8 mouse cellular contexts compared by ENCODE assay signal in the genomic region with DNA sequence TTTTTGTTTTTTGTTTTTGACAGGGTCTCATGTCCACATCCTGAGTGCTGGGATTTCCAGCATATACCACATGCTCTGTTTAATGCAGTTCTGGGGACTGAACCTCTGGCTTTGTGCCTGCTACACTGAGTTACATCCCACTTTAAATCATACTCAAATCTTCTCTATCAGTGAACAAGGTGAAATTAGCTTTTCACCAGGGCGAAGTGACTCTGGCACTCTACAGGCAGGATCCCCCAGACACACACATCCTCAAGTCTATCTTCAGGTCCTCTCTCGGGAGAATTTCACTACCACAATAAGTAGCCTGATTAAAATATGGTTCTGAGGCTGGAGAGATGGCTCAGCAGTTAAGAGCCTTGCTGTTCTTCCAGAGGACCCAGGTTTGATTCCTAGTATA. TPM values are rescaled to one million over a fixed set of nuclear protein-coding genes. Genes with fewer than 3 reads are reported as not detected.
DNase-seq lines count a peak whose midpoint lies in the region; ATAC-seq and TF ChIP-seq lines count a peak whose summit lies in the region.
"Had no signal": no experiment of that assay in that cellular context is flagged by ENCODE, and none has a peak within 500 bp of the region (broad histone marks: within the 10 kb centered on the region; RNA-seq: fewer than 3 reads in every experiment).

No protein-coding gene starts in this region.

- no peak for DNase-seq in kidney, postnatal 0 days (ENCODE audit: low spot score)
- no peak for DNase-seq in kidney, adult 8-10 months
- no peak for DNase-seq in thymus, postnatal 4 days
- DNase-seq in lung, postnatal 14 days = no peak
- DNase-seq: kidney, postnatal 36 days had no signal

- 80% methylated on average over 2 of the region's 2 CpGs for WGBS in kidney, postnatal 0 days
- WGBS in embryonic facial prominence, embryonic 13.5 days = 73% methylated on average over 2 of the region's 2 CpGs
- WGBS in intestine, embryonic 16.5 days = 65% methylated on average over 2 of the region's 2 CpGs
- WGBS in neural tube, embryonic 13.5 days = 73% methylated on average over 2 of the region's 2 CpGs

- no peak for TF ChIP-seq CTCF in kidney, postnatal 0 days (IDR thresholded peaks at IDR 0.05; ENCODE audit: low read depth)

- no peak overlapping the region for H3K27ac ChIP-seq in kidney, postnatal 0 days
- H3K27ac ChIP-seq in embryonic facial prominence, embryonic 13.5 days = no peak overlapping the region
- no peak overlapping the region; the same call in 1 of the 2 replicates for H3K27ac ChIP-seq in intestine, embryonic 16.5 days (ENCODE audit: low read length)
- peak overlapping the region; percentile 93; the same call in 1 of the 2 replicates for H3K27ac ChIP-seq in neural tube, embryonic 13.5 days (replicated peaks)

- H3K9ac ChIP-seq in kidney, postnatal 0 days (ENCODE audit: low read depth, low read length) = peak overlapping the region; percentile 91
- peak overlapping the region; percentile 94 for H3K9ac ChIP-seq in embryonic facial prominence, embryonic 13.5 days
- peak overlapping the region; percentile 97 for H3K9ac ChIP-seq in intestine, embryonic 16.5 days (ENCODE audit: low read depth, low read length)
- peak overlapping the region; percentile 95 for H3K9ac ChIP-seq in neural tube, embryonic 13.5 days

- H3K27me3 ChIP-seq in kidney, postnatal 0 days (ENCODE audit: insufficient read depth, low read length) = no peaks in the 10 kb centered on the region
- no peaks in the 10 kb centered on the region for H3K27me3 ChIP-seq in embryonic facial prominence, embryonic 13.5 days
- H3K27me3 ChIP-seq in intestine, embryonic 16.5 days (replicated peaks; ENCODE audit: control insufficient read depth, insufficient read depth, low read length) = no peaks in the 10 kb centered on the region
- no peaks in the 10 kb centered on the region for H3K27me3 ChIP-seq in neural tube, embryonic 13.5 days

- peak overlapping the region; percentile 83 for H3K4me3 ChIP-seq in kidney, postnatal 0 days (replicated peaks; ENCODE audit: low read depth, low read length)
- peak overlapping the region; percentile 96 for H3K4me3 ChIP-seq in embryonic facial prominence, embryonic 13.5 days
- H3K4me3 ChIP-seq in intestine, embryonic 16.5 days (ENCODE audit: low read length) = peak overlapping the region; percentile 98
- H3K4me3 ChIP-seq in neural tube, embryonic 13.5 days = peak overlapping the region; percentile 98

- peak overlapping the region; percentile 77 for H3K4me2 ChIP-seq in kidney, postnatal 0 days (ENCODE audit: low read length)
- peak overlapping the region; percentile 65 for H3K4me2 ChIP-seq in embryonic facial prominence, embryonic 13.5 days
- peak overlapping the region; percentile 86 for H3K4me2 ChIP-seq in intestine, embryonic 16.5 days (ENCODE audit: low read depth, low read length)
- peak overlapping the region; percentile 86 for H3K4me2 ChIP-seq in neural tube, embryonic 13.5 days

- H3K36me3 ChIP-seq in kidney, postnatal 0 days (ENCODE audit: insufficient read depth, low read length) = peaks cover 10% of the 10 kb centered on the region; the same call in 1 of the 2 replicates
- H3K36me3 ChIP-seq in embryonic facial prominence, embryonic 13.5 days = peaks cover 47% of the 10 kb centered on the region
- H3K36me3 ChIP-seq in intestine, embryonic 16.5 days (ENCODE audit: control insufficient read depth, insufficient read depth, low read length) = peaks cover 12% of the 10 kb centered on the region
- H3K36me3 ChIP-seq in neural tube, embryonic 13.5 days = peaks cover 57% of the 10 kb centered on the region

- no peak for ATAC-seq in kidney, postnatal 0 days (replicated peaks; ENCODE audit: low FRiP score, low read depth)
- no peak for ATAC-seq in embryonic facial prominence, embryonic 13.5 days (ENCODE audit: insufficient number of reproducible peaks, insufficient read depth, low FRiP score, low TSS enrichment, low read depth)
- no peak for ATAC-seq in intestine, embryonic 16.5 days
- ATAC-seq in neural tube, embryonic 13.5 days (ENCODE audit: low read depth) = no peak

- peaks cover 26% of the 10 kb centered on the region for H3K4me1 ChIP-seq in kidney, postnatal 0 days (replicated peaks; ENCODE audit: insufficient read depth, low read length)
- peaks cover 23% of the 10 kb centered on the region for H3K4me1 ChIP-seq in embryonic facial prominence, embryonic 13.5 days
- peaks cover 25% of the 10 kb centered on the region for H3K4me1 ChIP-seq in intestine, embryonic 16.5 days (ENCODE audit: control insufficient read depth, insufficient read depth, low read length)
- peaks cover 39% of the 10 kb centered on the region for H3K4me1 ChIP-seq in neural tube, embryonic 13.5 days (replicated peaks)

- H3K9me3 ChIP-seq in kidney, postnatal 0 days (replicated peaks; ENCODE audit: low read length) = no peaks in the 10 kb centered on the region
- 0 out of 2 replicates have a peak, but pooled peaks cover 4% of the 10 kb centered on the region for H3K9me3 ChIP-seq in embryonic facial prominence, embryonic 13.5 days
- 0 out of 2 replicates have a peak, but pooled peaks cover 2% of the 10 kb centered on the region for H3K9me3 ChIP-seq in intestine, embryonic 16.5 days (ENCODE audit: control insufficient read depth, low read length)
- H3K9me3 ChIP-seq in neural tube, embryonic 13.5 days = no peaks in the 10 kb centered on the region

RNA-seq across cellular contexts. Expression of a gene that starts 1.1 kb away (rescaled TPM):
- polyA plus RNA-seq in kidney, postnatal 0 days (2015; fragmentation: Nextera tagmentation; extraction: Ambion mirVana) = 279 and 297 TPM in 2 replicates
- 144 and 179 TPM in 2 replicates for polyA plus RNA-seq in embryonic facial prominence, embryonic 13.5 days (2015; fragmentation: Nextera tagmentation; extraction: Ambion mirVana)
- polyA plus RNA-seq in intestine, embryonic 16.5 days (2015; fragmentation: Nextera tagmentation; extraction: Ambion mirVana) = 249 and 253 TPM in 2 replicates
- 170 and 181 TPM in 2 replicates for polyA plus RNA-seq in neural tube, embryonic 13.5 days (2015; fragmentation: Nextera tagmentation; extraction: Ambion mirVana)

RNA-seq across cellular contexts. Expression of a gene that starts 9.2 kb away (rescaled TPM):
- 46.1 and 54.1 TPM in 2 replicates for polyA plus RNA-seq in kidney, postnatal 0 days (2015; fragmentation: Nextera tagmentation; extraction: Ambion mirVana)
- 0.37 and 1.0 TPM in 2 replicates for polyA plus RNA-seq in embryonic facial prominence, embryonic 13.5 days (2015; fragmentation: Nextera tagmentation; extraction: Ambion mirVana)
- 33.0 and 47.4 TPM in 2 replicates for polyA plus RNA-seq in intestine, embryonic 16.5 days (2015; fragmentation: Nextera tagmentation; extraction: Ambion mirVana)
- 1.6 and 1.8 TPM in 2 replicates for polyA plus RNA-seq in neural tube, embryonic 13.5 days (2015; fragmentation: Nextera tagmentation; extraction: Ambion mirVana)

RNA-seq across cellular contexts. Expression of a gene that starts 21.3 kb away (rescaled TPM):
- polyA plus RNA-seq in kidney, postnatal 0 days (2015; fragmentation: Nextera tagmentation; extraction: Ambion mirVana) = not detected in 2 replicates
- not detected in 2 replicates for polyA plus RNA-seq in embryonic facial prominence, embryonic 13.5 days (2015; fragmentation: Nextera tagmentation; extraction: Ambion mirVana)
- not detected in 2 replicates for polyA plus RNA-seq in intestine, embryonic 16.5 days (2015; fragmentation: Nextera tagmentation; extraction: Ambion mirVana)
- polyA plus RNA-seq in neural tube, embryonic 13.5 days (2015; fragmentation: Nextera tagmentation; extraction: Ambion mirVana) = not detected in 2 replicates

RNA-seq across cellular contexts. Expression of a gene that starts 24.6 kb away (rescaled TPM):
- 44.2 and 46.5 TPM in 2 replicates for polyA plus RNA-seq in kidney, postnatal 0 days (2015; fragmentation: Nextera tagmentation; extraction: Ambion mirVana)
- polyA plus RNA-seq in embryonic facial prominence, embryonic 13.5 days (2015; fragmentation: Nextera tagmentation; extraction: Ambion mirVana) = 55.0 and 73.1 TPM in 2 replicates
- polyA plus RNA-seq in intestine, embryonic 16.5 days (2015; fragmentation: Nextera tagmentation; extraction: Ambion mirVana) = 19.3 and 20.9 TPM in 2 replicates
- polyA plus RNA-seq in neural tube, embryonic 13.5 days (2015; fragmentation: Nextera tagmentation; extraction: Ambion mirVana) = 117 and 134 TPM in 2 replicates

RNA-seq across cellular contexts. Expression of a gene that starts 46.1 kb away (rescaled TPM):
- 60.8 and 63.2 TPM in 2 replicates for polyA plus RNA-seq in kidney, postnatal 0 days (2015; fragmentation: Nextera tagmentation; extraction: Ambion mirVana)
- polyA plus RNA-seq in embryonic facial prominence, embryonic 13.5 days (2015; fragmentation: Nextera tagmentation; extraction: Ambion mirVana) = 70.8 and 71.5 TPM in 2 replicates
- 42.1 and 46.8 TPM in 2 replicates for polyA plus RNA-seq in intestine, embryonic 16.5 days (2015; fragmentation: Nextera tagmentation; extraction: Ambion mirVana)
- 77.2 and 77.6 TPM in 2 replicates for polyA plus RNA-seq in neural tube, embryonic 13.5 days (2015; fragmentation: Nextera tagmentation; extraction: Ambion mirVana)

Comparison
In these comparisons a context has a peak if more than half of its experiments do, and no peak if none do; other contexts are left out.
1. RNA of a gene that starts 9.2 kb away (polyA plus RNA-seq): 46.1 to 54.1 TPM in kidney, postnatal 0 days and 33.0 to 47.4 TPM in intestine, embryonic 16.5 days; 1.6 to 1.8 TPM in neural tube, embryonic 13.5 days and 0.37 to 1.0 TPM in embryonic facial prominence, embryonic 13.5 days; every median in the first group is over 10 times any median in the second.
2. Peak in every context shown above with its lines, with median percentiles within 50 percentile points of each other: H3K4me2 ChIP-seq, H3K4me3 ChIP-seq and H3K9ac ChIP-seq.